Mouse (Mus musculus): ENCODE data around the gene H2-K1.

DNA sequence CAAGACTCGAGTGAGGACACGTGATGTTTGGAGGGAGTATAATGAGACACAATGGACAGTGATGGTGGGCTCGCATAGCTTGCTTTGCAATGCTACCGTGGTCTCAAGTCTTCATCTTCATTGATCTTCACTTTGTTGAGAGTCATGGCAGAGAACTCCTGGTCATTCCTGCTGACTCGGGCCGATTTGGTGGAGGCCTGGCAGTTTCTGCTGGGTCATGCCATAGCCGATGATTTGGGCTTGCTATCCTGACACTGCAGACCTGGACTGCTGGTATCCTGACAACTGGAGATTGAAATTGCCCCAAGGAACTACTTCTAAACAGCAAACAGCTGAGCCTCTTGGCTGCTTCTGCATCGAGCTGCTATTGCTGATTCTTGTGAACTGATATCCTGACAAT lies 5.2 kb downstream of the H2-K1 start:
- no peak for TF ChIP-seq POLR2A (IDR thresholded peaks at IDR 0.05; ENCODE audit: low read depth, low read length)
- no peak for TF ChIP-seq CTCF (IDR thresholded peaks at IDR 0.05; ENCODE audit: extremely low read depth, insufficient read depth, insufficient read length, insufficient replicate concordance)

Measured in spleen, adult 2 months (tissue).